Mouse (Mus musculus): ENCODE data around the gene G3bp1. TPM values are rescaled to one million over a fixed set of nuclear protein-coding genes. Genes with fewer than 3 reads are reported as not detected.

The G3bp1 gene
- 180 and 181 TPM in 2 replicates for polyA plus RNA-seq (2015; fragmentation: Nextera tagmentation; extraction: Ambion mirVana)

DNA sequence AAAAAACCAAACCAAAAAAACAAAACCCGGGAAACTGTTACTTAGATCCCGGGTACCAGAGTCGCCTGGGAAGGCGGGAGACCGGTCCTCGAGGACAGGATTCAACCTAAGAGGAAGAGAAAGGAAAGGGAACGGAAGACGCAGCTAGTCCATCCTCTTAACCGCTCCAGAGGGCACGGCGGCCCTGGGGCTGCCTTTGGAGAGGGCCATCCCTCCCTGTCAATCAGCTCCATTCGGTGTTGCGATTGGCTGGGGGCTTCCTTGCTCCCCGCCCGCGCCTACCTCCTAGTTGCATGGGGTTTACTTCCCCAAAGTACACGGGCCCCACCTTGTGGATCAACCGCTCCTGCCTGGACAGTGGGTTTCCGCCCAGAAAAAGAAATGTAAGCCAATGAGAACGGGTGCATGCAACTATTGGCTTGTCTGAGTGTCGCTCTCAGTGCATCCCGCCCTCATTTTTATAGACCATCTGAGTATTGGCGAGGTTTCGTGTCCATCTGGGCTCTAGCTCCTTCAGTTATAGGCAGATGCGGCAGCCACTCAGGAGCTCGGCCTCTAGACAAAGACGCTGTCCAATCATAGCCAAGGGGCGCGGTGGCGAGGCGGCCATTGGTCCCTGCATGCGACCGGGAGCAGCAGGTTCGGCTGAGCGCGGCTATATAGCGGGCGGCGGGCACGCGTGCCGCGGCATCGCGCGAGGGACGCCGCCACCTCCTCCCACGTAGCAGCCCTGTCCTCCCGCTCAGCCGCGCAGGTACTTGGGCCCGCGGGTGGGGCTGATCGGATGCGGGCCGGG lies at the start of gene G3bp1:
G3bp1 (plus strand) TSS at position 638 of the 796 bp plus-strand sequence.
- peak within 1 kb of the TSS; percentile 86 for H3K4me2 ChIP-seq
- H3K27me3 ChIP-seq, result no peaks in the 10 kb centered on the region
- H3K4me3 ChIP-seq, result peak within 1 kb of the TSS; percentile 69
- H3K9ac ChIP-seq, result peak within 1 kb of the TSS; percentile 83
- peak; percentile 98 for ATAC-seq (ENCODE audit: borderline replicate concordance, extremely low read depth, low FRiP score, low TSS enrichment)
- H3K9me3 ChIP-seq, result no peaks in the 10 kb centered on the region
- peaks cover 24% of the 10 kb centered on the region for H3K4me1 ChIP-seq
- H3K36me3 ChIP-seq, result 0 out of 2 replicates have a peak, but pooled peaks cover 12% of the 10 kb centered on the region
- peak within 1 kb of the TSS; percentile 92 for H3K27ac ChIP-seq
- WGBS, result under 1% methylated on average over 46 of the region's 57 CpGs

DNA sequence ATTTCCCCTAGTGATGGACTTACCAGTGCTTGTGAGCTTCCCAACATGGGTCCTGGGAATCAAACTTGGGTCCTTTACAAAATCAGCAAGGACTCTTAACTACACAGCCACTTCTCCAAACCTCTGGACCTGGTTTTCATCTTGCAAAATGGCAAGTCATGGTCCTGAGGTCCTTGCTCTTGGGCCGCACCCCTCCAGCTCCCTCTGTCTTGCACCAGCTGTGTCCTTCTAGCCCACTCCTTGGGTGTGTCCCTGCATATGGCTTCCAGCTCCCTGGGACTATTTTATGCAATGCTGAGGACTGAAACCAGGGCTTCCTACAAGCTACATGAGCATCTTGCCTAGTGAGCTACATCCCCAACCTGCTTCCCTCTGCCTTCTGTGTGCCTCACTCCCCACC lies 46.5 kb upstream of the G3bp1 start, which contains the start of gene Sparc:
Sparc (minus strand) TSS at position 206 of the 400 bp plus-strand sequence.
- H3K4me2 ChIP-seq, result no peak within 1 kb of the TSS
- H3K9ac ChIP-seq, result no peak within 1 kb of the TSS
- no peak for ATAC-seq (ENCODE audit: borderline replicate concordance, extremely low read depth, low FRiP score, low TSS enrichment)
- H3K4me1 ChIP-seq, result peaks cover 54% of the 10 kb centered on the region
- no peaks in the 10 kb centered on the region for H3K9me3 ChIP-seq
- WGBS, result 90% methylated on average over 1 of the region's 1 CpGs
- H3K4me3 ChIP-seq, result no peak within 1 kb of the TSS
- H3K27ac ChIP-seq, result peak within 1 kb of the TSS; percentile 73
- no peaks in the 10 kb centered on the region for H3K36me3 ChIP-seq
- H3K27me3 ChIP-seq, result no peaks in the 10 kb centered on the region

DNA sequence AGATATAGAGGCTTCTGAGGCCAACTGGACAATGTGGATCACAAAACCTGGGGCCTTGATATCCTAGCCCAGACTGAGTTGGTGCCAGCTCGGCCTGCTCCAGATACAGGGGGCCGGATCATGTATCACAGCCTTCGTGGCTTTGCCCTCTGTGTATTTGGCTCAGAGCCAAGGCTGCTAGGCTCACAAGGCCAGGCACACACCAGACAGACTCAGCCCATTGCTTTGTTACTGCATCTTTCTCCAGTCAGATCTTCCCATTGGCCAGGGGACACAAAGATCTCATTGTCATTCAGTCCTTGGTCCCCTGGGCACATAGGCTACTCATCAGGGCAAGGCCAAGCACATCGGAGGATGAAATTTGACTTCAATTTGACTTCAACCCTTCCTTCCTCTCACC lies 45.7 kb upstream of the G3bp1 start:
- no peak for ATAC-seq (ENCODE audit: borderline replicate concordance, extremely low read depth, low FRiP score, low TSS enrichment)
- H3K4me1 ChIP-seq, result peaks cover 59% of the 10 kb centered on the region

DNA sequence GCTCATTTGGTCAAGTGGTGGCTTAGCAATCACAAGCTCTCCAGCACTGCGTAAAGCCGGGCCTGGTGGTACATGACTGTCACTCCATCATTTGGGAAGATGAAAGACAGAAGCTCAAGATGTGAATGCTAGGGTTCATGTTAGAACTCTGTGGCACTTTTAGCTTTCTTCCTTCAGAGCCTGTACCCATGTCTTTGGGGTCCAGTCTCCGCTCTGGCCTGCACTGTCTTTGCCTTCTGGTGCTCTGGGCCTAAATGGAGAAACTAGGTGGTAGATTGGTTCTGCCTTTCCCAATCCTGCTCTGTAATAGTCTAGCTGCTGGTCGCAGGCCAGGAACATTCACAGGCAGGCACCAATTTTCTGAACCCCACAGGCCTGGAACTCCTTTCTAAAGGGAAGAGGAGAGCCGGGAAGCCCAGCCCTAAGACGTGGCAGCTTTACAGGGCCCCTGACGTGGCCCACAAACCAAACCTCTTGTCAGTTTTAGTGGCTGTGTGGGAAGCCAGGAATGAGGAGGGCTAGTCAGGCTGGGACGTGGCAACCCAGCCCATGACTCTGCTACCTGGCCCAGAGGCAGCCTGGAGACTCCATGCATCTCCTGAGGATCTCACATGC lies 44.6 kb upstream of the G3bp1 start:
- no peak overlapping the region for H3K4me2 ChIP-seq
- ATAC-seq (ENCODE audit: borderline replicate concordance, extremely low read depth, low FRiP score, low TSS enrichment), result no peak
- peaks cover 67% of the 10 kb centered on the region for H3K4me1 ChIP-seq
- WGBS, result 68% methylated on average over 8 of the region's 8 CpGs
- no peak overlapping the region for H3K9ac ChIP-seq
- H3K27me3 ChIP-seq, result no peaks in the 10 kb centered on the region
- H3K4me3 ChIP-seq, result no peak overlapping the region
- H3K9me3 ChIP-seq, result no peaks in the 10 kb centered on the region
- H3K27ac ChIP-seq, result peak overlapping the region; percentile 73
- H3K36me3 ChIP-seq, result no peaks in the 10 kb centered on the region

More for the DNA sequence above, 45.7 kb upstream of the G3bp1 start:
- H3K27ac ChIP-seq, result peak overlapping the region; percentile 73
- H3K9ac ChIP-seq, result no peak overlapping the region
- no peaks in the 10 kb centered on the region for H3K9me3 ChIP-seq
- 12% methylated on average over 4 of the region's 4 CpGs for WGBS
- H3K4me3 ChIP-seq, result no peak overlapping the region
- H3K4me2 ChIP-seq, result no peak overlapping the region
- H3K27me3 ChIP-seq, result no peaks in the 10 kb centered on the region
- H3K36me3 ChIP-seq, result no peaks in the 10 kb centered on the region

DNA sequence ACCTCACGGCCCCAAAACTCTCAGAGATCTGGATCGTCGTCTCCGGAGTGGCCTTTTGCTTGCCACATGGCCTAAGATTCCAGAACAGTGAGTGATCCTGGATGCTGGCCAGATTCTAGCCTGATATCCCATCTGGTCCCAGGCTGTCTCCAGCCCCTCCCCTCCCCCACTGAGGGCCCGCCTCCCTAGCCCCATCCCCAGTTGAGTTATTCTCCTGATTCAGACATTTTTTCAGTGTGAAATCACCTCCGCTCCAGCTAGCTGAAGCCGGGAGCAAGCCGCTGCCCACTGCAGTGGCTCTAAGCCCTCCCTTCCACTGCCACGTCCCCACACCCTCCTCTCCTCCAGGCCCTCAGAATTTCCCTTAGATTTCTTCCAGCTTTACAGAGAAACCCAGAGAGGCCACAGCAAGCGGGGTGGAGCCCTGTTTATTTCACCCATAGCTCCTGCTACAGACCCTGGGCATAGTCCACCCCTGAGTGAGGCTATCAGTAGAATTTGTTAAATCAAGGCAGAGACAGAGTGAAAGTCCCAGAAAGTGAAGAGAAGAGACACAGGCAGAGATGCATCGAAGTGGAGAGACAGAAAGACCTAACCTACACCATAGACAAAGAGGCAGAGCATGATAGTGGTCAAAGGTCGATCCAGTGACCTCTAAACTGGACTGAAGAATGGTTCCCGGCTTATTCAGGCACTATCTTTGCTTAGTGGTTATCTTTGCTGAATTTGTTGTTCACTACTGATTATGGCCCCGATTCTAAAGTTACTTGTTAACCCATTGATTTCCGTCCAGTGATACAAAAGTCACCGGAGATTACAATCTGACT lies 41.1 kb upstream of the G3bp1 start:
- ATAC-seq (ENCODE audit: borderline replicate concordance, extremely low read depth, low FRiP score, low TSS enrichment), result peak; percentile 97
- Histone ChIP-seq H3K36me3 (no peaks in the 10 kb centered on the region), H3K4me1 (peaks cover 50% of the 10 kb centered on the region), H3K9ac (0 out of 2 replicates have a peak overlapping the region, but pooled peaks have one; percentile 20), H3K27ac (peak overlapping the region; percentile 96), H3K4me3 (no peak overlapping the region), H3K4me2 (0 out of 2 replicates have a peak overlapping the region, but pooled peaks have one; percentile 4), H3K9me3 (no peaks in the 10 kb centered on the region), H3K27me3 (no peaks in the 10 kb centered on the region)
- WGBS, result 19% methylated on average over 16 of the region's 16 CpGs

DNA sequence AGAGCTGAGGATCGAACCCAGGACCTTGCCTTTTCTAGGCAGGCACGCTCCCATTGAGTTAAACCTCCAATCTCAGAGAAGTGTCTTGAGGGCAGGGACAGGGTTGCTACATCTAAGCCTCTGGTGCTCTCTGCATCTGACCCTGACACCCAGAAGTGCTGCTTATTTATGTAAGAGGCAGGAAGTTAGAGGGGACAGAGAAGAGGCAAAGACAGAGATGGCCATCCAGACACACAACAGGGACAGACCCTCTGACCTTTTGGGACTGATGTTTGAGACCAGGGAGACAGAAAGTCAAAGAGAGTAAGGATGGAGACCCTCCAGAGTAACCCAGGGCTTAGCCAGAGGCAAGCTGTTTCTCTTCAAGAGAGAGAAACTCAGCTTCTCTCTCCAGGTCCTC lies 39.5 kb upstream of the G3bp1 start:
- 88% methylated on average over 2 of the region's 2 CpGs for WGBS
- ATAC-seq (ENCODE audit: borderline replicate concordance, extremely low read depth, low FRiP score, low TSS enrichment), result no peak
- H3K9me3 ChIP-seq, result no peaks in the 10 kb centered on the region
- H3K27me3 ChIP-seq, result no peaks in the 10 kb centered on the region
- no peak overlapping the region for H3K4me2 ChIP-seq
- no peak overlapping the region for H3K27ac ChIP-seq
- no peak overlapping the region for H3K9ac ChIP-seq
- H3K4me3 ChIP-seq, result no peak overlapping the region
- H3K4me1 ChIP-seq, result peaks cover 35% of the 10 kb centered on the region
- H3K36me3 ChIP-seq, result no peaks in the 10 kb centered on the region

DNA sequence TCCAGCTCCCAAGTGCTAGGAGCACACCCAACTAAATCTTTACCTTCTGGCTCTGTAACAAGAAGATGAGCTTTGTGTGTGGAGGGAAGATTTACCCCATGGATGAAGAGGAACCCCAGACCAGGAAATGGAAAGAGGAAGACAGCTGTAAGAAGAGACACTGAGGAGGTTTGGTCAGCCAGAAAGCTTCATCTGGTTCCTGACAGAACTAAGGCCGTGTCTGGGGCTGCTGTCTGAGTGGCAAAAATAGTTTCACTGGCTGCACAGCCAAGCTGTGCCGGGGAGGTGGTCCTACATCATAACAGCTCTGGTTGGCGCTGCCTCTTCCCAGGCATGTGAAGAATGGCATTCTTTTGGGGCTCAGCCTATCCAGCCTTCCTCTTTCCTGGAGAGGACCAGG lies 36.5 kb upstream of the G3bp1 start:
- Histone ChIP-seq H3K27me3 (no peaks in the 10 kb centered on the region), H3K9ac (no peak overlapping the region), H3K4me3 (no peak overlapping the region), H3K4me1 (peaks cover 23% of the 10 kb centered on the region), H3K27ac (peak overlapping the region; percentile 12; the same call in 1 of the 2 replicates), H3K4me2 (no peak overlapping the region), H3K36me3 (no peaks in the 10 kb centered on the region), H3K9me3 (no peaks in the 10 kb centered on the region)
- WGBS, result 28% methylated on average over 3 of the region's 3 CpGs
- ATAC-seq (ENCODE audit: borderline replicate concordance, extremely low read depth, low FRiP score, low TSS enrichment), result no peak

DNA sequence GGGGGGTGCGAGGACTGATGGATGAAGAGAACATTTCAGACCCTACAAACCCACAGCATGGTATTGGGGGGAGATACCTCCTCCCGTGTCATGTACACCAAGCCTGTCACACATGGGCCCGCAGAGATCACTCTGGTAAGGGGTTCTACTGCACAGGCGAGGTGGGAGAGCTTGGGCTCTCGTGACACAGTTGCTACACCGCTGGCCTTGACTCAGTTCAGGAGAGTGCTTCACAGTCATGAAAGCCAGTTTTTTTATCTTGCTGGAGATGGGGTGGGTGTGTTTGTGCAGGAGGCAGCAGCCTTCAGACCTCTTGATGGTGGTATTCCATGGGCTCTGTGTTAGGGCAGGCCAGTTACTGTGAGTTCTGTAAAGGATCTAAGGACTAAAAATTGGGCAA lies 33.4 kb upstream of the G3bp1 start:
- 73% methylated on average over 6 of the region's 6 CpGs for WGBS
- H3K4me3 ChIP-seq, result no peak overlapping the region
- no peak overlapping the region for H3K27ac ChIP-seq
- no peaks in the 10 kb centered on the region for H3K9me3 ChIP-seq
- H3K4me2 ChIP-seq, result no peak overlapping the region
- no peaks in the 10 kb centered on the region for H3K36me3 ChIP-seq
- no peak overlapping the region for H3K9ac ChIP-seq
- no peak for ATAC-seq (ENCODE audit: borderline replicate concordance, extremely low read depth, low FRiP score, low TSS enrichment)
- H3K4me1 ChIP-seq, result peaks cover 9% of the 10 kb centered on the region; the same call in 1 of the 2 replicates
- H3K27me3 ChIP-seq, result no peaks in the 10 kb centered on the region

DNA sequence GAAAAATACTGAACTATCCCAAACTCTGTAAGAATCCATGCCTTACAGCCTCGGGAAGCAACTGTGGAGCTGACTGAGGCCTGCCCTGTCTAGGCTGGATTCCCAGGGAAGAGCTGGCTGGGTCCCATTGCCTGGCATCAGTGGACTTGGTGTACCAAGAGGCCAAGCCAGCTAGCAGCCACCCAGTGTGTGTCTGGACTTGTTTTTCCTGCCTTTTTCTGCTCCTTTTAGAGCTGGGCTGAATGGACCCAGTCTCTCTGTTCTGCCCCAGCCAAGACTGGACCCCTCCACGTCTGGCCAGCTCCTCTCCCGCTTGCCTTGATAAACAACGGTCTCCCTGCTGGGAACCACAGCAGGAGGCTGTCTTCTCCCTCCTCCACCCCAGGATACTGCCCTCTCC lies 31.5 kb upstream of the G3bp1 start:
- Histone ChIP-seq H3K27me3 (no peaks in the 10 kb centered on the region), H3K36me3 (no peaks in the 10 kb centered on the region), H3K4me2 (no peak overlapping the region), H3K27ac (no peak overlapping the region), H3K9ac (no peak overlapping the region), H3K4me1 (peaks cover 5% of the 10 kb centered on the region; the same call in 1 of the 2 replicates), H3K4me3 (no peak overlapping the region), H3K9me3 (no peaks in the 10 kb centered on the region)
- WGBS, result 34% methylated on average over 4 of the region's 4 CpGs
- ATAC-seq (ENCODE audit: borderline replicate concordance, extremely low read depth, low FRiP score, low TSS enrichment), result no peak

DNA sequence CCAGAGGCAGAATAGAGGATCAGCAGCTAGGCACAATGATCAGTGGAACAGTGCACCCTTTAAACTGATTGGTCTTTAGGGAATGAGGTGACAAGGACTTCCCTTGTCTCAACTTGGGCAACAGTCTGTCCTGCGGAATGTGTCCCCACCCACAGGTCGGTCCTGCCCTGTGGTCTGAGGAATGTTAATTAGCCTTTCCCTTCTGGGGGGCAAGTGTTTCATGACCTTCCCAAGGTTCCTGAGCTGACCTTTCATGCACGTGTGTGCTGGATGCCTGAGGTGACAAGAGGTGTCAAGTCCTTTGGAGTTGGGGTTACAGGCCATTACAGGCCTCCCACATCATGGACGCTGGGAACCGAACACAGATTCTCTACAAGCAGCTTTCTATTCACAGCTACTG lies 29.8 kb upstream of the G3bp1 start:
- no peak for ATAC-seq (ENCODE audit: borderline replicate concordance, extremely low read depth, low FRiP score, low TSS enrichment)
- H3K4me2 ChIP-seq, result no peak overlapping the region
- no peak overlapping the region for H3K27ac ChIP-seq
- no peak overlapping the region for H3K9ac ChIP-seq
- H3K9me3 ChIP-seq, result no peaks in the 10 kb centered on the region
- no peaks in the 10 kb centered on the region for H3K27me3 ChIP-seq
- no peak overlapping the region for H3K4me3 ChIP-seq
- H3K4me1 ChIP-seq, result peaks cover 3% of the 10 kb centered on the region; the same call in 1 of the 2 replicates
- 57% methylated on average over 5 of the region's 5 CpGs for WGBS
- H3K36me3 ChIP-seq, result no peaks in the 10 kb centered on the region

DNA sequence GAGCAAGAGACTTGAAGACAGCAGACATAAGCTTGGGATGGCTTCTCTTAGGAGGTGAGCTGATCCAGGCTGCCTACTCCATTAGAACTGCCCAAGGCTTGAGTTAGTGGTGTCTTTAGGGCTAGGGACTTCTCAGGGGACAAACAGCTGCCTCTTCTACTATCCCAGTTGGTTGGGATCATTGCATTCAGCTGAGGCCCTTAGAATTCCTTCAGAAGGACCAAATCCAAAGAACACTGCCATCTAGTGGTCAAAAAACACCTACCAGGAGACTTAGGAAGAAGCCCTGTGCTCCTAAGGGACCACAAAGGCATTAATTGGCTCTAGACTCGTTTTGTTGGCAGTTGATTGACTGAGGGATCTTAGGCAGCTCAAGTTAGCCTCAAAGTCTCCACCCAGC lies 24.7 kb upstream of the G3bp1 start:
- no peak overlapping the region for H3K4me2 ChIP-seq
- H3K27me3 ChIP-seq, result no peaks in the 10 kb centered on the region
- peak overlapping the region; percentile 7; the same call in 1 of the 2 replicates for H3K27ac ChIP-seq
- 3% methylated on average over 1 of the region's 1 CpGs for WGBS
- H3K4me1 ChIP-seq, result peaks cover 5% of the 10 kb centered on the region; the same call in 1 of the 2 replicates
- H3K36me3 ChIP-seq, result peaks cover 24% of the 10 kb centered on the region
- no peaks in the 10 kb centered on the region for H3K9me3 ChIP-seq
- no peak overlapping the region for H3K4me3 ChIP-seq
- H3K9ac ChIP-seq, result no peak overlapping the region
- ATAC-seq (ENCODE audit: borderline replicate concordance, extremely low read depth, low FRiP score, low TSS enrichment), result no peak

Data from lung, embryonic 15.5 days (tissue).